Mouse (Mus musculus) liver, embryonic 12.5 days (tissue): Measurements from ENCODE around the gene Trak1. TPM values are rescaled to one million over a fixed set of nuclear protein-coding genes. Genes with fewer than 3 reads are reported as not detected.

ENCODE experiments used
- ATAC-seq: fragments of 200-750 bp; cut with Nextera tagmentation; 2 replicates; pipeline ENCODE4 v1.8.0; 2017; ENCODE audit warnings: moderate number of reproducible peaks, mild to moderate bottlenecking, moderate library complexity
- H3K27ac ChIP-seq: fragments of 300-500 bp; sonication (generic); 2 replicates; pipeline ENCODE4 v1.5.1; 2016; ENCODE audit warnings: mild to moderate bottlenecking
- H3K27me3 ChIP-seq: fragments of 300-500 bp; sonication (generic); replicated peaks from 2 replicates; pipeline ENCODE4 v1.6.1; 2016; ENCODE audit warnings: mild to moderate bottlenecking, moderate library complexity
- H3K36me3 ChIP-seq: fragments of 300-500 bp; sonication (generic); 2 replicates; pipeline ENCODE4 v1.6.1; 2016; ENCODE audit warnings: mild to moderate bottlenecking, moderate library complexity
- H3K4me1 ChIP-seq: fragments of 300-500 bp; sonication (generic); 2 replicates; pipeline ENCODE4 v1.6.1; 2016
- H3K4me2 ChIP-seq: fragments of 300-500 bp; sonication (generic); 2 replicates; pipeline ENCODE4 v1.6.1; 2016; ENCODE audit warnings: mild to moderate bottlenecking, moderate library complexity
- H3K4me3 ChIP-seq: fragments of 300-500 bp; sonication (generic); 2 replicates; pipeline ENCODE4 v1.5.1; 2016; ENCODE audit warnings: mild to moderate bottlenecking, moderate library complexity
- H3K9ac ChIP-seq: fragments of 300-500 bp; sonication (generic); 2 replicates; pipeline ENCODE4 v1.6.1; 2016; ENCODE audit warnings: mild to moderate bottlenecking, moderate library complexity
- H3K9me3 ChIP-seq: fragments of 300-500 bp; sonication (generic); replicated peaks from 2 replicates; pipeline ENCODE4 v1.6.1; 2016; ENCODE audit warnings: mild to moderate bottlenecking, moderate library complexity
- WGBS: fragments of 180-500 bp; shearing (Covaris S2); methylation state at CpG from one replicate; pipeline ENCODE4 v1.1.7; 2016; ENCODE audit not compliant: insufficient replicate concordance; 5-methylcytosine and 5-hydroxymethylcytosine counted together
- polyA plus RNA-seq: library from polyadenylated mRNA; unstranded; fragments of >200 nt; fragmentation: Nextera tagmentation; extraction: Ambion mirVana; gene quantifications from 2 replicates; pipeline ENCODE4 v1.2.1, GENCODE M21; 2016

Gene Trak1
- polyA plus RNA-seq, 1 experiment from 2014 or later: 11.0 TPM

DNA sequence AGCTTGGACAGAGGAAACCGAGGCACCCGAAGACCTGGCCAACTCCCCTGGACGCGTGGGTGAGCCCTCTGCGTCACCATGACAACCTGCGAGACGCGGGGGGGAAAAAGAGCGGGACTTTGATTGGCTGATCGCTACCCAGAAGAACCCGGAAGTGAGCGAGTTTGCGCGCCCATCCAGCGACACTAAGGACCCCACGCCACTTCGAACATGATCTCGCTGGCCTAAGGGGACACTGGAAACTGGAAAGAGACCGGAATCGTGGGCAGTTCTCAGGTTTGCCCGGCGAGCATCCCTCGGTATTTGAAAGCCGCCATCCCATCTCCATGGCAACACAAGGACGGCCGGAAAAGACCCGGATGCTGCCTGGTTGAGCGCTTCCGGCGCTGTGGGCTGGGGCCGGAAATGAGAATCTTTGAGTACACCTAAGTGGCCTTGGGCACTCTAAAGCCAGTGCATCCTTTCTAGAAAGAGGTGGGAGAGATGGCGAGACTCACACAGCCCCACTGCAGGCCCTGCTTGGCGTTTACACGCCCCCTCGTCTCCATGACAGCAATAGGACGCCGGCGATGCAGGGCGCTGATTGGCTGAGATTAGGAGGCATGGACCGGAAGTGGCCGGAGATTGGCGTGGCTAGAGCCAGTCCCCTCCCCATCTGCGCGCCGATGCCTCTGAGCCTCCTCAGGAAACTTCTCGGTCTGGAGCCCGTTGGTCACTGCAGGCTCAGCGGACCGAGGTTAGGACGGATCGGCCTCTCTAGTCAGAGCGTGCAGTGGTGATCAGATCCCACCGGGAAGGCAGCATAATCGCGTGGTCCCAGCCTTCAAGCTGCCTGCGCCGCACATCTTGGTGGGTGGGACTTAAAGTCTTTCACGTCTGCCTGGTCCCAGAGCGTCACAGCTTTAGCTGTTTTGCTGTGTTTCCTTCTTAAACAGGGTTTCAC lies 19.9 kb upstream of the Trak1 start, which contains the start of gene Ulk4:
TSS of gene Ulk4 (minus strand) at position 80 of the 943 bp plus-strand sequence.
- peaks cover 14% of the 10 kb centered on the region for H3K4me1 ChIP-seq
- peak within 1 kb of the TSS; percentile 65 for H3K27ac ChIP-seq
- H3K4me2 ChIP-seq: peak within 1 kb of the TSS; percentile 93
- H3K27me3 ChIP-seq: no peaks in the 10 kb centered on the region
- under 1% methylated on average over 59 of the region's 59 CpGs for WGBS
- H3K36me3 ChIP-seq: no peaks in the 10 kb centered on the region
- H3K9me3 ChIP-seq: 0 out of 2 replicates have a peak, but pooled peaks cover 2% of the 10 kb centered on the region
- peak; percentile 95 for ATAC-seq
- peak within 1 kb of the TSS; percentile 68 for H3K9ac ChIP-seq
- H3K4me3 ChIP-seq: peak within 1 kb of the TSS; percentile 78

DNA sequence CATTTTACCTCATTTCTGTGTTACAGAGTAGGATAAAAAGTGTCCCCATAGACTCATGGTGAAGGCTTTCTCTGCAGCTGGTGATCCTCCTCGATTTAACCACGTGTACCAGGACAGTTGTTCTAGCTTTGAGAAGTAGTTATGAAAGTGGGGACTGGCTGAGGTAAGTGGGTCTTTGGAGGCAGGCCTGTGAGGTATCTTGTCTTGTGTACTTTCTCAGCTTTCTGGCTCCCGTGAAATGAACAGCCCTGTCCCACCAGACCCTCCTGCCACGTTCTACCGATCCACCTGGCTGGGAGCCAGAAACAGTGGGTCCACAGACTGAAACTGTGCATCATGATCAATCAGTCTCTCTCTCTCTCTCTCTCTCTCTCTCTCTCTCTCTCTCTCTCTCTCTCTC lies 18.1 kb upstream of the Trak1 start:
- peaks cover 14% of the 10 kb centered on the region for H3K4me1 ChIP-seq
- H3K27ac ChIP-seq: no peak overlapping the region
- no peak overlapping the region for H3K4me3 ChIP-seq
- no peak overlapping the region for H3K4me2 ChIP-seq
- WGBS: 74% methylated on average over 5 of the region's 5 CpGs
- H3K9ac ChIP-seq: no peak overlapping the region
- peaks cover 3% of the 10 kb centered on the region; the same call in 1 of the 2 replicates for H3K36me3 ChIP-seq
- no peak for ATAC-seq
- H3K27me3 ChIP-seq: no peaks in the 10 kb centered on the region
- H3K9me3 ChIP-seq: 0 out of 2 replicates have a peak, but pooled peaks cover 6% of the 10 kb centered on the region

DNA sequence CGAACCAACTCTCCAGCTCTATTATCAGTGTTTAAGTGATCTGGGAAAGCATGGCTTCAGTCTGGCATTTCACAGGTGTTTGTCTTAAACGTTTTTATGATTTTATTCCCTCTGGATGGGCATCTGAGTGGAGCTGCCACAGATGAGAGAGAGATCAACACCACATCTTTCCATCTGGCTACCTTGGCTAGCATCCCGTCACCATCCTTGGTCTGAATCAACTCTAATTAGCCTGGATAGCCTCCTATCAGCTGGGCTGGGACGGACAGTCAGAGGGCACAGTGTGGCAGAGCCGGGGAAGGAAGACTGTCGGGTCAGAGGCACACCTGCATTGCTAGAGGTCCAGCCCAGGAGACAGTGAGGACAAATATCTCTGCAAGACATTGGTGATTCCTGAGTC lies 15.4 kb upstream of the Trak1 start:
- no peak overlapping the region for H3K27ac ChIP-seq
- H3K9ac ChIP-seq: no peak overlapping the region
- no peak overlapping the region for H3K4me3 ChIP-seq
- 71% methylated on average over 6 of the region's 6 CpGs for WGBS
- H3K9me3 ChIP-seq: 0 out of 2 replicates have a peak, but pooled peaks cover 6% of the 10 kb centered on the region
- no peaks in the 10 kb centered on the region for H3K27me3 ChIP-seq
- H3K4me2 ChIP-seq: no peak overlapping the region
- peaks cover 3% of the 10 kb centered on the region; the same call in 1 of the 2 replicates for H3K36me3 ChIP-seq
- peaks cover 24% of the 10 kb centered on the region for H3K4me1 ChIP-seq
- no peak for ATAC-seq

DNA sequence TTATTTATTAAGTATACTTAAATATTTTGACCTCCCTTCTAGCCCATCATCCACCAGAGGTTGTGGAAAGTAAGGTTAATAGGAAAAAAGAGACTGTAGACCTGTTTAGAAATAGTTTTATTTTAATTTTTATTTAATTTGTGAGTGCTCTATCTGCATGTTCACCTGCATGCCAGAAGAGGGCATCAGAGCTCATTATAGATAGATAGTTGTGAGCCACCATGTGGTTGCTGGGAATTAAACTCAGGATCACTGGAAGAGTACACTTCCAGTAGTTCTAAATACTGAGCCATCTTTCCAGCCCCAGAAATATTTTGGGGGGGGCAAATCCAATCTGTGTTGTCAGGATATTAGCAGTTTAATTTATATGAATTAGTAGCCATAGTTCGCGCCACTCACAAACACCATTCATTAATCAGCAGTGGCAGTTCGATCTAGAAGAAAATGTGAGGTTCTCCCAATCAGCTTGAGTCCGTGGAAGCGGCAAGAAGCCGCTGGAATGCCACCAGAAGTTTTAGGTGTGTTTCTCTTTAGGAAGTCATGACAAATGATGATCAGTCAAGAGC lies 13.6 kb upstream of the Trak1 start:
- Histone ChIP-seq H3K4me1 (peaks cover 22% of the 10 kb centered on the region), H3K27me3 (no peaks in the 10 kb centered on the region), H3K9me3 (0 out of 2 replicates have a peak, but pooled peaks cover 6% of the 10 kb centered on the region), H3K4me3 (no peak overlapping the region), H3K36me3 (peaks cover 3% of the 10 kb centered on the region; the same call in 1 of the 2 replicates), H3K9ac (no peak overlapping the region), H3K4me2 (no peak overlapping the region), H3K27ac (no peak overlapping the region)
- no peak for ATAC-seq
- WGBS: 88% methylated on average over 6 of the region's 6 CpGs

DNA sequence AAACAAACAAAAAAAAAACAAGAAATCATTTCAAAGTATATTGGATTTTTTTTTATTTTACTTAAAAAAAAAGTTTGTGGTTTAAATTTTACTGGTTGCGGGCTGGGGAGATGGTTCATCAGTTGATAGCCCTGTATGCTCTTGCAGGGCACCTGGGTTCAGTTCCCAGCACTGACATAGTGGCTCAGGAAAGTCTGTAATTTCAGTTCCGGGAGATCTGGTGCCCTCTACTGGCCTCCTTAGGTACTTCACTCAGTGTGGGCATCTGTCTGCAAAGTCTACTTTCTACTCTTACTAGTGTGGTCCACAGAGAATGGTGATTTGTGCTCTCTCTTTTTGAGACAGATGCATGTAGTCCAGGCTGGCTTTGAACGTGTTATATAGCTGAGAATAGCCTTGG lies 12.9 kb upstream of the Trak1 start:
- Histone ChIP-seq H3K36me3 (peaks cover 3% of the 10 kb centered on the region; the same call in 1 of the 2 replicates), H3K4me1 (peaks cover 22% of the 10 kb centered on the region), H3K4me3 (0 out of 2 replicates have a peak overlapping the region, but pooled peaks have one; percentile 2), H3K27me3 (no peaks in the 10 kb centered on the region), H3K9ac (no peak overlapping the region), H3K27ac (no peak overlapping the region), H3K4me2 (peak overlapping the region; percentile 77), H3K9me3 (0 out of 2 replicates have a peak, but pooled peaks cover 6% of the 10 kb centered on the region)
- 77% methylated on average over 3 of the region's 3 CpGs for WGBS
- ATAC-seq: no peak

DNA sequence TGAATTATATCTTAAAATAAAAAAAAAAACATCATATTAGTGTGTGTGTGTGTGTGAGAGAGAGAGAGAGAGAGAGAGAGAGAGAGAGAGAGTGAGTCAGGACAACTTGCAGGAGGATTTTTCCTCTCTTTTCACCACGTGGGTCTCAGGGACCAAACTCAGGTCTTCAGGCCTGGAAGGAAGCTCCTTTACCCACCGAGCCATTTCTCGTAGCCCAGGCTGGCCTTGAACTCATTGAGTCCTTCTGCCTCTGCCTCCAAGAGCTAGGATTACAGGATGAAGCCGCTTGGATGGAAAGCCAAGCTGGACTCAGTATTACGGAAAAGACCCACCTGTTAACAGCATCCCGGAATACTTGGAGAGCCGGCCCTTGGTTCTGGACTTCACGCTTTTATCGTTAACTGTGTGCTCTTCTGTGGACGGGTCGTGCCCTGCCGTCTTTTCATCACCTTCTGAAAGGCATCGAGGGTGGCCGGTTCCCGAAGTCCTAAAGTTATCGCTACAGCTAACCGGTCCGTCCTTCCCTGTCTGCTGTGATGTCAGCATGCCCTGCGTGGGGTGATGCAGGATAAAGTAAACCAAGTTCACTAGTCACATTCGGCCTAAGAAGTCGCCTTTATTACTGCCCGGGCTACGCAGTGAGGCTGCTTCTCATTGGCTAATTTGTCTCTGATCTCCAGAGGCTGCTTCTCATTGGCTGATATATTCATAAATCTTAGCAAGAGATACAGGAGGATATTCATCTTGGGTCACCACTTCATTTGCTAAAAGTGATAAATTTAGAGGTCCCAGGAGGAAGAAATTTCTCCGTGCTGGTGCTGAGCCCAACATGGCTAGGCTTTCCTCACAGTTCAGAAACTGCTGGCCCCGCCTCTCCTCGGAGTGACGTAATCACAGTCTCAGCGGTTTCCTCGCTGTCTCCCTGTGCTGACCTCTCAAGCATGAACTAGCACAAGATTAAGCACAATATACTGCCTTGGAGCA lies 11.7 kb upstream of the Trak1 start:
- Histone ChIP-seq H3K9ac (peak overlapping the region; percentile 70), H3K4me3 (peak overlapping the region; percentile 60), H3K4me2 (peak overlapping the region; percentile 77), H3K27ac (peak overlapping the region; percentile 77), H3K36me3 (peaks cover 3% of the 10 kb centered on the region; the same call in 1 of the 2 replicates), H3K27me3 (no peaks in the 10 kb centered on the region), H3K9me3 (peaks cover 11% of the 10 kb centered on the region; the same call in 1 of the 2 replicates), H3K4me1 (peaks cover 22% of the 10 kb centered on the region)
- 21% methylated on average over 29 of the region's 29 CpGs for WGBS
- ATAC-seq: peak; percentile 82

DNA sequence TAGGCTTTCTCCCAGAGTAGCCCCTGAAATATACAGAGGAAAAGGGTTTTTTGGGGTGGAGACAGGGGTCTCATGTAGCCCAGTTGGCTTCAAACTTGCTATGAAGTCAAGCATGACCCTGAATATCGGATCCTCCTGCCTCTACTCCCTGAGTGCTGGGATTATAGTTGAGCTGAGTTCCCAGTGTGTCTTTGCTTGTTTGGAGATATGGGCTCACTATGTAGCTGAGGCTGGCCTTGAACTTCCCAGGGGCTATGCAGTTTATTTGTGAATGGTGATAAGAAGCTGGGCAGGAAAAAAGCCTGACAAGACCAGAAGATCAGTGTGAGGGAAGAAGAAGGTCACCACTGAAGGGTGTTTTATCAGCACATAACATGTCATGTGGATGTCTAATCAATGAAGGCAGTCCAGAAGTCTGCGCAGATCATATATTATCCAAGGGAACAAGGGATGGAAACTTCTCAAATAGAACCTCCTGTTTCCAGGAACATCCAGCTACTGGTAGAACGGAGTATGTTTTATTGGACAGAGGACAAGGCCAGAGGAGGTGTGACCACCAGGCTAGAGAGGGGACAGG lies 10.9 kb upstream of the Trak1 start:
- peak; percentile 82 for ATAC-seq
- Histone ChIP-seq H3K4me1 (peaks cover 22% of the 10 kb centered on the region), H3K4me2 (peak overlapping the region; percentile 77), H3K27ac (peak overlapping the region; percentile 77), H3K27me3 (no peaks in the 10 kb centered on the region), H3K4me3 (peak overlapping the region; percentile 60), H3K9me3 (peaks cover 11% of the 10 kb centered on the region; the same call in 1 of the 2 replicates), H3K36me3 (peaks cover 3% of the 10 kb centered on the region; the same call in 1 of the 2 replicates), H3K9ac (peak overlapping the region; percentile 70)
- 30% methylated on average over 3 of the region's 3 CpGs for WGBS

DNA sequence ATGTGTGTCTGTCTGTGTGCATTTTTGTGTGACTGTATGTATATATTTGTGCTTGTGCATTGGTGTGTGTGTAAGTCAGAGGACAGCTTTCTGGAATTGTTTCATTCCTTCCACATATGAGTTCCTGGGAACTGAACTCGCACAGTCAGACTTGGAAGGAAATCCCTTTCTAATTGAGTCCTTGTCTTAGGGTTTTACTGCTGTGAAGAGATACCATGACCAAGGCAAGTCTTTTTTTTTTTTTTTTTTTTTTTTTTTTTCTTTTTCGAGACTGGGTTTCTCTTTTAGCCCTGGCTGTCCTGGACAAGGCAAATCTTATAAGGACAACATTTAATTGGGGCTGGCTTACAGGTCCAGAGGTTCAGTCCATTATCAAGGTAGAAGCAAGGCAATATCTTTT lies 6.0 kb upstream of the Trak1 start:
- peaks cover 5% of the 10 kb centered on the region; the same call in 1 of the 2 replicates for H3K9me3 ChIP-seq
- peaks cover 13% of the 10 kb centered on the region for H3K4me1 ChIP-seq
- no peak overlapping the region for H3K27ac ChIP-seq
- no peak overlapping the region for H3K4me3 ChIP-seq
- H3K36me3 ChIP-seq: no peaks in the 10 kb centered on the region
- no peak overlapping the region for H3K9ac ChIP-seq
- no peak for ATAC-seq
- peaks cover 40% of the 10 kb centered on the region for H3K27me3 ChIP-seq
- no peak overlapping the region for H3K4me2 ChIP-seq
- WGBS: 52% methylated on average over 2 of the region's 2 CpGs

DNA sequence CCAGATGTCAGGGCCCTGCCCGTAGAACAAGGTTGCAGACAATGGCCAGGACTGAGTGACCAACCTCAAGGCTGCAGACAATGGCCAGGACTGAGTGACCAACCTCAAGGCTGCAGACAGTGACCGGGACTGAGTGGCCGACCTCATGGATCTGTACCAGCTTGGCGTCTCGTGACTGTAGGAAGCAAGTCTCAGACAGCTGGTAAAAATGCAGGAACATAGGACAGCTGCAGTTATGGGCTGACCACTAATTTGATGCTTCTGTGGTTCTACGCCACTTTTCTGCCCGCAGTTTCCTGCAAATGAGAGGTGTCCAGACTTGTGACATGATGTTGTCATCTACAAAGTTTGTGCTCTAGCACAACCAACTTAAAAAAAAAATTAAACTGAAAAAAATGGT lies 4.1 kb upstream of the Trak1 start:
- H3K4me3 ChIP-seq: no peak overlapping the region
- no peak overlapping the region for H3K27ac ChIP-seq
- H3K4me1 ChIP-seq: peaks cover 13% of the 10 kb centered on the region
- peaks cover 5% of the 10 kb centered on the region; the same call in 1 of the 2 replicates for H3K9me3 ChIP-seq
- no peak overlapping the region for H3K9ac ChIP-seq
- no peak overlapping the region for H3K4me2 ChIP-seq
- H3K36me3 ChIP-seq: no peaks in the 10 kb centered on the region
- peaks cover 51% of the 10 kb centered on the region for H3K27me3 ChIP-seq
- 70% methylated on average over 7 of the region's 7 CpGs for WGBS
- no peak for ATAC-seq

DNA sequence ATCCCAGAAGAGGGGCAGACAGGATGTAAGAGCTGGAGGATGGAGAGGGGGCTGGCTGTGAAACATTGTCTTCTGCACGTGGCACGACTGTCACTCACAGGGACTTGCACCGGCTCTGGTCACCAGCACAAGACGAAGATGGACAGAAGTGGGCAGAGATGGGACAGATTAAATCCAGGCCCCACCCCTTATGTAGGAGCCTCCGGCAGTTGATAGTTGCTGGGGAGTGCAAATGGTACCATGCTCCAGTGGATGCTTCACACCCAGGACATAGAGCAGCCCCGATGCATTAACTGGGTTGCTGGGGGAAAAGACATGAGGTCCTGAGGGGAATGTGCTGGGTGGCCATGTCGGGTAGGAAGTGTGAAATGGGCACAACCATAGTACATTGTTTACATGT lies 2.1 kb upstream of the Trak1 start:
- Histone ChIP-seq H3K27ac (no peak overlapping the region), H3K9me3 (no peaks in the 10 kb centered on the region), H3K4me1 (peaks cover 33% of the 10 kb centered on the region), H3K9ac (no peak overlapping the region), H3K36me3 (no peaks in the 10 kb centered on the region), H3K4me2 (no peak overlapping the region), H3K27me3 (peaks cover 51% of the 10 kb centered on the region), H3K4me3 (no peak overlapping the region)
- no peak for ATAC-seq
- 54% methylated on average over 7 of the region's 7 CpGs for WGBS

DNA sequence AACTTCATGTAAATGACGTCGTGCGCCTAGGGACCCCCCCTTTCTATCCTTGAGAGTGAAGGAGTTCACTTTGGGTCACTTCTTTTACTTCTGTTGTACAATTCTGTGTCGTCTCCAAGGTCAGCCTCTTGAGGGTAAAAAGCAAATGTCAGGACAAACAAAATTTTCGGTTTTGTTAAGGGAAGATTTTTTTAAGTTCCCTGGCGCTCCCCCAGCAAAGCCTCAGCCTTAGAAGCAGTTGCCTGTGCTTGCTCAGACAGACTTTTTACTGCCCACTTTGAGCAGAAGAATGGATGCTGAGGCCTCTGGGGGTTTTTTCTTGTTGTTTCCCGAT lies 730 bp downstream of the Trak1 start:
- Histone ChIP-seq H3K4me1 (peaks cover 39% of the 10 kb centered on the region), H3K27me3 (peaks cover 43% of the 10 kb centered on the region), H3K4me3 (peak overlapping the region; percentile 77), H3K9me3 (no peaks in the 10 kb centered on the region), H3K27ac (peak overlapping the region; percentile 72; the same call in 1 of the 2 replicates), H3K4me2 (peak overlapping the region; percentile 99), H3K36me3 (no peaks in the 10 kb centered on the region), H3K9ac (peak overlapping the region; percentile 85)
- no peak for ATAC-seq
- 4% methylated on average over 7 of the region's 7 CpGs for WGBS
